Mouse (Mus musculus): Measurements from ENCODE around the gene Epor. TPM values are rescaled to one million over a fixed set of nuclear protein-coding genes. Genes with fewer than 3 reads are reported as not detected.

Epor gene
- total and polyA plus RNA-seq, 3 experiments, result 0.20 to 2.0 TPM; not detected in 1

GRCm38 (mm10) chr9:22002194-22003162 is 39.2 kb upstream of the Epor start, which contains the start of the genes Ccdc151 and Prkcsh:
Gene Ccdc151, minus strand, starts transcription at chr9:22002634.
Gene Prkcsh, plus strand, starts transcription at chr9:22002806.
- dilution Hi-C loops (cut with MboI; ENCODE audit: extremely low pct_ligation_motif_present, extremely low pct_unique_long_range_greater_than_20kb, low sequenced_read_pairs) (no loop called here), in situ Hi-C loops (cut with MboI; ENCODE audit: low pct_ligation_motif_present, low pct_unique_long_range_greater_than_20kb, low sequenced_read_pairs) (loop anchor here (5.0 kb wide), 1 partner anchor 40 kb away; the partner anchor contains the start of gene Epor)
- Histone ChIP-seq H3K4me3 (replicated peaks in 1 of 3; ENCODE audit: low read depth in 2 of 3, low read length in 2 of 3, poor library complexity in 1 of 3) (peak within 1 kb of the TSS; percentile 83 to 99 (median 89)), H3K36me3 (replicated peaks in 1 of 2; ENCODE audit: control insufficient read depth in 1 of 2, insufficient read depth in 1 of 2, low read length in 1 of 2) (peaks cover 34 to 38% of the 10 kb centered on the region in 2 experiments), H3K27ac (ENCODE audit: insufficient read depth, low read depth) (peak within 1 kb of the TSS; percentile 48), H3K27me3 (replicated peaks) (peaks cover 22% of the 10 kb centered on the region), H3K9ac (ENCODE audit: insufficient read depth, low read depth) (peak within 1 kb of the TSS; percentile 84), H3K4me1 (ENCODE audit: control insufficient read depth in 1 of 2, insufficient read depth in 2 of 2) (peaks cover 8 to 36% of the 10 kb centered on the region in 2 experiments), H3K4me2 (ENCODE audit: insufficient read depth, low read depth, poor library complexity, severe bottlenecking) (peak within 1 kb of the TSS; percentile 93), H3K9me3 (replicated peaks; ENCODE audit: low read length) (no peaks in the 10 kb centered on the region), H3K79me2 (replicated peaks; ENCODE audit: control insufficient read depth, extremely low read depth, insufficient read depth, poor library complexity, severe bottlenecking) (peaks cover 13% of the 10 kb centered on the region; the same call in 1 of the 2 replicates)
- peak; percentile 99 for DNase-seq (ENCODE audit: extremely low read depth)
- TF ChIP-seq USF2 (conservative IDR thresholded peaks at IDR 0.05; ENCODE audit: low read depth, low read length), result peak; percentile 99
- peak; percentile 95 for TF ChIP-seq NRF1 (IDR thresholded peaks at IDR 0.05; ENCODE audit: low read depth, low read length)
- TF ChIP-seq POLR2AphosphoS2 (IDR thresholded peaks at IDR 0.05; ENCODE audit: low read depth, low read length), result peak; percentile 74; the same call in 1 of the 2 replicates
- no peak; the same call in 1 of the 2 replicates for TF ChIP-seq GABPA (IDR thresholded peaks at IDR 0.05; ENCODE audit: insufficient replicate concordance, low read depth, low read length)
- peak; percentile 83 for TF ChIP-seq TBP (conservative IDR thresholded peaks at IDR 0.05; ENCODE audit: low read depth, low read length)
- peak; percentile 99 for TF ChIP-seq ZC3H11A (IDR thresholded peaks at IDR 0.05; ENCODE audit: low read depth, low read length)
- no peak for TF ChIP-seq JUND (conservative IDR thresholded peaks at IDR 0.05; ENCODE audit: low read depth, low read length)
- 0 out of 2 replicates have a peak, but pooled peaks have one; percentile 15 for TF ChIP-seq ETS1 (conservative IDR thresholded peaks at IDR 0.05; ENCODE audit: low read depth, low read length)
- TF ChIP-seq ZNF384 (IDR thresholded peaks at IDR 0.05; ENCODE audit: low read depth, low read length), result no peak
- TF ChIP-seq CTCF (conservative IDR thresholded peaks at IDR 0.05 in 1 of 2, IDR thresholded peaks at IDR 0.05 in 1 of 2; ENCODE audit: low read depth in 2 of 2, low read length in 2 of 2), result no peak
- peak; percentile 93; the same call in 1 of the 2 replicates for TF ChIP-seq KAT2A (IDR thresholded peaks at IDR 0.05; ENCODE audit: insufficient replicate concordance, low read length)
- TF ChIP-seq RCOR1 (conservative IDR thresholded peaks at IDR 0.05; ENCODE audit: low read depth, low read length), result peak; percentile 100
- no peak for TF ChIP-seq JUN (IDR thresholded peaks at IDR 0.05; ENCODE audit: insufficient read depth, low read depth, low read length)
- TF ChIP-seq MAX (IDR thresholded peaks at IDR 0.05; ENCODE audit: low read length), result peak; percentile 98
- peak; percentile 89 for TF ChIP-seq MYC (IDR thresholded peaks at IDR 0.05; ENCODE audit: low read depth, low read length)
- TF ChIP-seq TCF12 (IDR thresholded peaks at IDR 0.05; ENCODE audit: low read depth, low read length), result peak; percentile 67; the same call in 1 of the 2 replicates
- TF ChIP-seq ELF1 (IDR thresholded peaks at IDR 0.05; ENCODE audit: low read depth, low read length), result peak; percentile 90
- no peak for TF ChIP-seq RAD21 (IDR thresholded peaks at IDR 0.05; ENCODE audit: low read depth, low read length)
- TF ChIP-seq MXI1 (IDR thresholded peaks at IDR 0.05; ENCODE audit: low read depth, low read length), result peak; percentile 98
- peak; percentile 43; the same call in 1 of the 2 replicates for TF ChIP-seq MAZ (IDR thresholded peaks at IDR 0.05; ENCODE audit: low read depth, low read length)
- no peak for TF ChIP-seq MAFK (IDR thresholded peaks at IDR 0.05; ENCODE audit: insufficient replicate concordance, low read length)
- no peak for TF ChIP-seq EP300 (IDR thresholded peaks at IDR 0.05; ENCODE audit: low read length)
- TF ChIP-seq CHD2 (IDR thresholded peaks at IDR 0.05; ENCODE audit: low read length), result peak; percentile 10; the same call in 1 of the 2 replicates
- peak; percentile 59; the same call in 1 of the 2 replicates for TF ChIP-seq ZMIZ1 (IDR thresholded peaks at IDR 0.05; ENCODE audit: low read depth, low read length)
- peak; percentile 89 for TF ChIP-seq POLR2A (IDR thresholded peaks at IDR 0.05; ENCODE audit: low read depth, low read length)
- TF ChIP-seq HCFC1 (IDR thresholded peaks at IDR 0.05; ENCODE audit: low read depth, low read length), result peak; percentile 97
- TF ChIP-seq SIN3A (IDR thresholded peaks at IDR 0.05; ENCODE audit: low read length), result peak; percentile 83
- TF ChIP-seq IRF4 (IDR thresholded peaks at IDR 0.05; ENCODE audit: low read depth, low read length), result peak; percentile 69; the same call in 1 of the 2 replicates
- no peak for TF ChIP-seq ZKSCAN1 (IDR thresholded peaks at IDR 0.05; ENCODE audit: borderline replicate concordance, low read depth, low read length)
- TF ChIP-seq UBTF (IDR thresholded peaks at IDR 0.05; ENCODE audit: low read depth, low read length), result no peak
- TF ChIP-seq USF1 (IDR thresholded peaks at IDR 0.05; ENCODE audit: low read depth, low read length), result peak; percentile 100
- peak; percentile 88 for TF ChIP-seq NELFE (IDR thresholded peaks at IDR 0.05; ENCODE audit: low read depth, low read length)
- no peak for TF ChIP-seq PAX5 (IDR thresholded peaks at IDR 0.05; ENCODE audit: low read length)
- TF ChIP-seq E2F4 (IDR thresholded peaks at IDR 0.05; ENCODE audit: insufficient replicate concordance, low read depth, low read length), result no peak
- TF ChIP-seq CHD1 (IDR thresholded peaks at IDR 0.05; ENCODE audit: low read depth, low read length), result no peak
- TF ChIP-seq SMC3 (IDR thresholded peaks at IDR 0.05; ENCODE audit: low read depth, low read length), result no peak
- peak; percentile 54; the same call in 1 of the 2 replicates for TF ChIP-seq MEF2A (IDR thresholded peaks at IDR 0.05; ENCODE audit: borderline replicate concordance, low read depth, low read length)
